Mouse (Mus musculus): ENCODE measurements around the gene Vip. TPM values are rescaled to one million over a fixed set of nuclear protein-coding genes. Genes with fewer than 3 reads are reported as not detected.

Vip gene
- 10 to 100 TPM; 11.6 to 11.9 TPM for total RNA-seq (2021)
- long read RNA-seq, experiment 1, transcript Vip-201 (7 exons, 1,530 nt), result major isoform, 12 of 18 reads
- long read RNA-seq, experiment 1, partial matches to known transcripts, result 0 of 18 reads
- long read RNA-seq, experiment 1, other reads (novel, unspliced or antisense), result 6 of 18 reads
- long read RNA-seq, experiment 2, transcript Vip-201 (7 exons, 1,530 nt), result major isoform, 10 of 17 reads
- long read RNA-seq, experiment 2, partial matches to known transcripts, result 1 of 17 reads
- long read RNA-seq, experiment 2, other reads (novel, unspliced or antisense), result 6 of 17 reads

DNA sequence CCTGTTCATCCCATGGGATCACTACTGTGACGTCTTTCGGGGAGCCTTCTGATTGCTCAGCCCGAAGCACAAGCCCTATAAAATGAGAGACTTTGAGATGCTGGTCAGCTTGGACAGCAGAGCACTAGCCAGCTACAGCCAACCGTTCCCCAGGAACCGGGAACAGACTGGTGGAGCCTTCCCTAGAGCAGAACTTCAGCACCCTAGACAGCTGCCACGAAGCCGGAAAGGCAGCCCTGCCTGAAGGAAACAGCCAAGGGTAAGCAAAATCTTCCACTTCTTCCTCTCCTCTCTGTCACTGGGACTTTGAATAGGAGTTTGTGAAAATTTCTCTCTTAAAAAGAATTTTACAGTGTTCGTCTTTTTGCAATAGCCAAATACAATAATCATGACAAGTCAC lies at the start of gene Vip:
Vip (plus strand) TSS at position 107 of the 400 bp plus-strand sequence.
- no peak for DNase-seq (ENCODE audit: low spot score in 2 of 2)

DNA sequence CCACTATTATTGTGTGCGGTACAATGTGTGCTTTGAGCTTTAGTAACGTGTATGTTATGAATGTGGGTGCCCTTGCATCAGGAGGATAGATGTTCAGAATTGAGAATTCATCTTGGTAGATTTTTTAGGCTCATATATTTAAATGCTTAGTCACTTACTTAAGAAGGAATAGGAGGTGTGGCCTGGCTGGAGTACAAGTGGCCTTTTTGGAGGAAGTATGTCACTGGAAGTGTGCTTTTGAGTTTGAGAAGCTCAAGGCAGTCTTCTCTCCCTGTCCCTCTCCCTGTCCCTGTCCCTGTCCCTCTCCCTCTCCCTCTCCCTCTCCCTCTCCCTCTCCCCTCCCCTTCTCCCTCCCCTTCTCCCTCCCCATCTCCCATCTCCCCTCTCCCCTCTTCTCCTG lies 48.0 kb upstream of the Vip start:
- no peak for DNase-seq (ENCODE audit: low spot score in 2 of 2)

DNA sequence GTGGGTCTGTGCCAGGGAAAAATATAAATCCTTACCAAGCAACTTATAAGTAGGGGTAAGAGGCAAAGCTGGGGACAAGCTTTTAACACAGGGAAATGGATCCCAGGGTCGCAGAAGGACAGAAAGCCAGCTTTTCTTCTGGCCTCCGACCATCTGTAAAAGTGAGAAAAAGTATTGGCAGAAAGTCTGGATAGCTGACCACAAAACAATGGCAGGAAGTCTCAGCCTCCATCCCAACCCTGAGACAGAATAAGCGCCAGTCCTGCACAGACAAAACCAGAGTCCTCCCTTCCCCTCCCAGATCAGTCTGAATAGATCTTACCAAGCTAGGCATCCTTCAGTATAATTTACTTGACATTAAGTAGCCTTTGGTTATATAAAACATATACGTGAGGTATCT lies 47.0 kb upstream of the Vip start:
- no peak for DNase-seq (ENCODE audit: low spot score in 2 of 2)

DNA sequence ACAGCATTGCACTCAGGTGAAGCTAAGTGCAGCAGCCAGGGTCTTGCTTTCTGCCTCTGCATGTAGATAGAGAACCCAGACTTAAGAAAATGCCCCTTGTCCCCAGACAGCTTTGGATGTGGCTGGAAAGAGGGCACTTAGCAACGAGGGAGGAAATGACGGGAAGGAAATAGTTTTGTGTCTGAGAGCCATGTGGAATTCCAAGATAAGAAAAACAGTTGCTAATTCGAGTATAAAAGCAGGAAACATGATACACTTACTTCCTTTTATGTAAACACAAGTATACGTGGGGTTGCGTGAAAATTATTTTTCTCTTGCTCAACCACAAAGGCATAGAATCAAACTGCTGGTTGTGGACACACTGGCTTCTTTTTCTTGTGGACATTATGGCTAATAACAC lies 45.6 kb upstream of the Vip start, which contains the start of gene Myct1:
Myct1 (plus strand) TSS at position 312 of the 400 bp plus-strand sequence.
- no peak for DNase-seq (ENCODE audit: low spot score in 2 of 2)

DNA sequence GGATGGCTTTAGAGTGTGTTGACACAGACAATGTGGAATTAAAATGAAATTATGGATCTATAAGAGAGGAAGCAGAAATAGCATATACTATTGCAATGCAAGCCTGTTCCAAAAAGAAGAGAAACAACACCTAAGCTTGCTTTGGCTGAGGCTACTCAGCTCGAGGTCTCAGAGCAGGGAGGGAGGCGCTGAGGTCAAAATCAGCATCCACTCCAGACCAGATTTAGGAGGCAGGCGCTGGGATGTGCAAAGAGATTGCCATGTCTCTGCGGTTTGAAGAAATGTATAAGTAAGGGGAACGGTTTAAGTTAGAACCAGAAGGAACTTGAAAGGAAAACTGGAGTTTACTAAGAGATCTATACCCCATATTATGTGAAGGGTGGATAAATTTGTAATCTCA lies 44.6 kb upstream of the Vip start:
- DNase-seq (ENCODE audit: low spot score in 2 of 2), result no peak

DNA sequence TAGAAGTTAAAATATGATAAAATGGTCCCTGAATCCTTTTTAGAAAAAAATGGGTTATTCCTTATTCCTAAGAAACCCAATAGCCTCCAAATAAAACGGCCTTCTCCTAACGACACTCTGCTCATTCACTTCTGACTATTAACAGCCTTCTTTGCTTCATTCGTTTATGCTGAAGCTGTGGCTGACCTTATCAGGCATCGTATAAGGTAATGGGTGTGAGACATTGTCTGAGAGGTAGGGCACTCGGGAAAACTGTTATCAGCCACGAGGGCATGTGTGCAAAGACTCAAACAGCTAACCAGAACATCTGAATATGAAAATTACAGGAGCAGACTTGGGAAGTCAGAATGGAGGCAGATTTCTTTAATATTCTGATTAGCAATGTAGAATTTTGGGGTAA lies 42.5 kb upstream of the Vip start:
- DNase-seq (ENCODE audit: low spot score in 2 of 2), result no peak

DNA sequence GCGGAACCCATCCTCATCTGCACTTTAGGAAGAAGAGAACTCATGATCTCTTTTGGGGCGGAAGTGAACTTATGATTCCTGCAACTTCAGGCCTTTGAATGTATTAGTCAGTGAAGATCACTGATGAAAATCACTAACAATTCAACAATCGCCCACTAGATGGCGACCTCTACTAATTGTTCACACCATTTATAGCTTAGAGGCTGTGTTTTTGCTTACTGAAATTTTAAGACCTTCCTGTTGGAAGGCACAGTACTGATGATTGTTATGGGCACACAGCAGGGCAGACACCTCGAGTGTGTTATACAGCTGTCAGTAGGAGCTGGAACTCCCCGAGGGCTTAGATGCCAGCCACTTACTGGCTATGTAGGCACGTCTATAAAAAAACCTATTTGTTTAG lies 38.9 kb upstream of the Vip start:
- DNase-seq (ENCODE audit: low spot score in 2 of 2), result peak; percentile 63 to 78

DNA sequence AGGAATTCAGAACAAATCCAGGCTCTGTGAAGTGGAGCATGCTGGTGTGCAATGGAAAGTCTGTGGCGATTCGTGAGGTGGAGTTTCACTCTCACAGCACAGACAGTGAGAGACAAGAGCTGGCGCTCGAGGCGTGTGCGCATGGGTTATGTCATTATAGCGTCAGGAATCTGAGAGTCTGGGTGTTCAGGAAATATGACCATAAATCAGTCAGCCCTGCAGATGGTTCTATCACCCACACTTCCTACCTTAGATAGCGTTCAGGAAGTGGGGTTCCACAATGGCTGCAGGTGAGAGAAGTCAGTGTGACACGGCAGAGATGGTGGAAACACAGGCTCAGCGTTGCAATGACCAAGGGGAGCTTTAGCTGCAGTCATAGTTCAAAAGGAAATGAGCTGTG lies 35.5 kb upstream of the Vip start:
- DNase-seq (ENCODE audit: low spot score in 2 of 2), result no peak

DNA sequence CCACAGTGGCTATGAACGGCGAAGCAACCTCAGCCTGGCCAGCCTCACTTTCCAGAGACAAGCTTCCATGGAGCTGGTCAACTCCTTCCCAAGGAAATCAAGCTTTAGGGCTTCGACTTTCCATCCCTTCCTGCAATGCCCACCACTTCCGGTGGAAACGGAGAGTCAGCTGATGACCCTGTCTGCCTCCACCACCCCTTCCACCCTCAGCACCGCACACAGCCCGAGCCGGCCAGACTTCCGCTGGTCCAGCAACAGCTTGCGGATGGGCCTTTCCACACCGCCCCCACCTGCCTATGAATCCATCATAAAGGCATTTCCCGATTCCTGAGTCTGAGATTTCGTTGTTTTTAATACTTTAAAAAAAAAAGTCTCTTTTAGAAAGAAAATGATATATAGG lies 34.6 kb upstream of the Vip start:
- DNase-seq (ENCODE audit: low spot score in 2 of 2), result no peak

DNA sequence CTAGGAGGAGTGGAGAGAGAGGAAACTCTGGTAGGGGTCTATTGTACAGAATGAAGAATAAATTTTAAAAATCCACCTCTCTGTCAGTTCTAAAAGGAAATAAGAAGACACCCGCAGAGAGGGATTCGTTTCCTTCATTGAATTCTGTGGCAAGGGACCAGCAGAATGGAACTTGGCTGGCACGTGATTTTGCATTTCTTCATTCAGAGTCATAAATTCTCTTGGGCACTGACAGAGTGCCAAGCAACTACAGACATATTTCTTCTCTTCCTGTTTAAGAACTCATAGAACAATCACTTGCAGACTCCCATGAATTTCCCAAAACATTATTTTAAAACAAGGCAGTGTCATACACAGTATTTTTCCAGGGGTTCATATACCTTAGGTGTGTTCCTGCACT lies 30.1 kb upstream of the Vip start:
- DNase-seq (ENCODE audit: low spot score in 2 of 2), result no peak

DNA sequence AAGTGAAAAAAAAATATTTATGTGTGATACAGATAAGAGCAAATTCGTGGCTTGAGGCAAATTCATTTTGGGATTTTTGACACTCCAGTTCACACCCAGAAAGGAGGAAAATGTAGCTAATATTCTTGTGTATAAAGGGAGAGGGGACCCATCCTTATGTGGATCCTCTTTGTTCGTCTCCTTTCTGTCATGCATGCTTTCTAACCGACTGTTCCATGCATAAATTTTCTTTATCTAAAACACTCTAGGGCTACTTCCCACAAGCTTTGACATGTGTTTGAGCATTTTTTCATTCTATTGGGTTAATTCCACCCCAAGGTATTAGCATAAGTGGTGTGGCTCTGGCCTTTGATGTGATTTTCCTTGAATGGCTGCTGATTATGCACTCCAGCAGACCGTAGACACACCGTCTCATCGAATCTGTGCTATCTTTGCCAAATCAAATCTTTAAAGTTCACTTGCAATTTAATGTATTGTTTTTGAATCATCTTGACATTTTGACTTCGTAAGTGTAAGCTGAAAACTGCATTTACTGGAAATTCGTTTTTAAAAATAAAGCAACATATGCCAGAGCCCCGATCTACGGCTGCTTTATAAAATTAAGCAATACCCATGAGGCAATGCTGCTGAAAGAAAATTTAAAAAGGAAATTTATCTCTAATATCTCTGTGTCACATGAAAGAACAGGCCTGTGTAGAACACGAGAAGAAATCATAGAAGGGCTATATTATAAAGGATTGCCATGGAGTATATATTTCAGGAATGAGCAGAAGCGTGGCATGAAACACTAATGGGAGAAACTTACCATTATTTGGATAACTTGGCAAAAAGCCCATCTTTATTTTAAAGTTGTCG lies 23.6 kb upstream of the Vip start:
- no peak for DNase-seq (ENCODE audit: low spot score in 2 of 2)

DNA sequence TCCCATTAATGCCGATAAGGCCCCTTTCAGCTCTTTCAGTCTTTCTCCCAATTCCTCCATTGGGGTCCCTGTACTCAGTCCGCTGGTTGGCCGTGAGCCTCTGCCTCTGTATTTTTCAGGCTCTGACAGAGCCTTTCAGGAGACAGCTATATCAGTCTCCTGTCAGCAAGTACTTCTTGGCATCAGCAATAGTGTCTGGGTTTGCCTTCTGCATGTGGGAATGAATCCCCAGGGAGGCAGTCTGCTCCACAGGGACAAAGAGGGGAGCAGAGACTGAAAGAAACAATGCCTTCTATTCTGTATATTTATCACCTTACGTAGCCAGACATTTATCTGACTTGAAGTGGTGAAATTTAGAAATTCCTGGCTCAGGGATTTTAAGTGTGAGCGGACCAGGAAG lies 12.8 kb upstream of the Vip start:
- DNase-seq (ENCODE audit: low spot score in 2 of 2), result no peak

DNA sequence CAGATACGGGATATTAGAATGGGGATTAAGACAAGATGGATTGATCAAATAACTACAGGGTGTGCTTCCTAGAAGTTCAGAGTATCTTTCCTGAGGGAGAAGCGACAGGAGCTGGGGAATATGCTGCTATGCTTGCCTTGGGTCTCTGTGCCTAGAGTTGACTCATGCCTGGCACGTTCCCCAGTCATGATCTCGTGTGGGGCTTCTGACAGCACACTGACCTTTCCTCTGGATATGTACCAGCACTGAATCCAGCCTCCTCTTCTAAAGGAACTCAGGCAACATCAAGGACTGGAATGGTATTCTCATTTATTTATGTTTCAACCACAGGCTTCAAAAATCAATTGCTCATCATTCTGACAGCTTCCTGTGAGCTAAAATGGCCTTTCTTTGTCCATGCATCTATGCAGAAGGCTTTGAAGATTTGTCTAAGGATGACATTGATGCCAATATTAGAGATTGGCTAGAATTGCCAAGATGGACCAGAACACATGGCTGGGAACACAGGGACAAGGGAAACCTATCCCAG lies 5.3 kb upstream of the Vip start:
- DNase-seq (ENCODE audit: low spot score in 2 of 2), result no peak

DNA sequence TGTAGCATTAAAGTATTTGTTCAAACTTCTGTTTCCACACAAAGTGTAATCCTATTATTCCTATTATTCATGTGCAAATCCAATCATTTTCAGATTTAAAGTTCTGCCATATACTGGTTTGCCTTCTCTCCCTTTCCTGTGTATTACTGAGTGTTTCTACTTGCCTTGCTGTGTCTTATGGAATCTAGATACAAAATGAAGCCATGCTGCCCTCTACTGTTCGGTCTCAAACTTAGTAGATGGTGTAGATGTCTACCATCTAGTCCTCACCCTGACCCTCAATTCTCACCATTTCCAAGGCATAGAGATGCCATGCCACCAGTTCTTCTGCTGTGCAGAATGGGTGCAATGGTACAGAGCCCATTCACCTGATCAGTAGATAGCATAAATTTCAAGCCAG lies 4.7 kb upstream of the Vip start:
- DNase-seq (ENCODE audit: low spot score in 2 of 2), result peak; percentile 24 to 69

DNA sequence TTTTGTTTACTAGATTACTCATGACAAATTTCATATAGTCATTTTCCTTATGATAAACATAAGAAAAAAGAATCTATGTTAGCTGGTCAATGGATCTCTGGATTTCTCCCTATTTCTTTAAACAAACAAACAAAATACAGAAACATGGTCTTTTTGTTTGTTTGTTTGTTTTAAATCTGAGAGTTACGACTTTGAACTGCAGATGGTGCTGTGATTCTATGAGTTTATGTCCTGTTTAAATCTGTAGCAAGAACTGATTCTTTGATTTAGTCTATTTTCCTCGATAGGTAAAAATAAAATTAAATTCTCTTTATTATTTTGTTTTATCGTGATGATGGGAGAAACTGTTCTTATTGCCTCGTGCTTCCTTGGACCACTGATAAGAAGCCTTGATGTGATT lies 1.7 kb upstream of the Vip start:
- peak in 1 of 2 experiments; percentile 15 for DNase-seq (ENCODE audit: low spot score in 2 of 2)

DNA sequence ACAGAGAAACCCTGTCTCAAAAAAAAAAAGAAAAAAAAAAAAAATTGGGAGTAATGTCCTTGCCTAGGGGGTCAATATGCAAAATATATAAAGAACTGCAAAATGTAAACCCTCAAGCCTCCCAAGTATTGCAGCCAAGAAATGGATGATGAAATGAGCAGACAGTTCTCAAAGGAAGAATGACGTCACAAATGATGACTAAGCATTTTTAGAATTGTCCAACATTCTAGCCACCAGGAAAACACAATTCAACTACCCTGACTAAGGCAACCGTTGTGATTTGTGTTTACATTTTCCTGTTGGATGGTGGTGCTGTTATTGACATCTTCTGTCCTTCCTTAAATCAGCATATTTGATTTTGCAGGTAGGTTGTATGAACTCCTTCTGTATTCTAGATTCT lies 42.3 kb downstream of the Vip start:
- no peak for DNase-seq (ENCODE audit: low spot score in 2 of 2)

DNA sequence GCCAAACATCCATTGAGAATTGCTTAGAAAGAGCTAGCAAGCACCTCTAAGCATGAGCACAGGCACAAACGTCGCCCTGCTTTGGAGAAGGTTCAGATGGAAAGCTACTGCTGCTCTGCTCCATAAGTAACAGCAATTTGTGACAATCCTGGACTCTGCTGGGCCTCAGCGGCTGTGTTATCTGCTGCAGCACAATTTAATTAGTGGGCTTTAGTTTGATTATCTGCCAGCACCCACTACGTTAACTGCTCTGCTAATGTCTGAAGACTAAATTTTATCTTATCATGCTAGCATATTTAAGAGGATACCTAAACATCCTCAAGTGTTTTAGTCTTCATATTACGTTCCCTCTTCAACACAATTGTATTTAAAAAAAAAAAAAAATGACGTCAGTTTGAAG lies 46.6 kb downstream of the Vip start:
- no peak for DNase-seq (ENCODE audit: low spot score in 2 of 2)

DNA sequence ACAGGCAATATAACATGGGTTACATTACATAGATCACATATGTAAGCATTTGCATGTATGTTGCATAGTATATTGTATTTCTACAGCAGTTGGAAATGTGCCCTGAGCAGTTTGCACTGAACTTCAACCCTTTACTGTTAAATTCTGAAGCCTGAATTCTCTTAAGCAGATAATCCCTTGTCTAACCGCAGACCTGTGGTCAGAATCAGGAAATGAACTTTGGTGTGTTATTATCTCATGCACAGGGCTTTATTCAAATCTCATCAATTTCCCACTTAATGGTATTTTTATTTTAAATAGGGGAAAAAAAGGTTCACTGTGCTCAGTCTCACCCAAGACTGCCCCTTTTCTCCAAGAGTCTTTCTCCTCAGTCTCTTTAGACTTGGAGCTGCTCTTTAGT lies 55.3 kb downstream of the Vip start:
- no peak for DNase-seq (ENCODE audit: low spot score in 2 of 2)
